Mouse (Mus musculus): ENCODE results near the gene Pgf. TPM values are rescaled to one million over a fixed set of nuclear protein-coding genes. Genes with fewer than 3 reads are reported as not detected.
"Not testable (repeated sequence)": the region's sequence is repeated elsewhere in the genome, so short reads cannot be mapped to it uniquely, and the experiment has no call there.

Gene Pgf
- polyA plus RNA-seq, 1 experiment from 2014 or later, result 14.9 TPM

DNA sequence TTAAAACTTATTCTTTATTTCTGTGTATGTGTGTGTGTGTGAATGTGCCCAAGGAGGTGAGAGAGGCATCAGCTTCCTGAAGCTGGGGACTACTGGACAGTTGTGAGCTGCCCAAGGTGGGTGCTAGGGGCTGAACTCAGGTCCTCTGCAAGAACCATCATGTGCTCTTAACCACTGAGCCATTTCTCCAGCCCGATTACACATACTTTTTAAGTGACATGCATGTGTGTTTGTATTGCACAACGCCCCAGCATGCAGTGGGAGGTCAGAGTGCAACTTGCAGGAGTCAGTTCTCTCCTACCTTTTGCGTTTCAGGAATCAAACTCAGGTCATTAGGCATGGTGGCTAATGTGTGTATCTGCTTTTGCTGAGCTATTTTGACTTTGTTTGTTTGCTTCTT is 24.6 kb downstream of the Pgf start:
- Histone ChIP-seq H3K4me1 (ENCODE audit: control insufficient read depth, insufficient read depth, low read length) (peaks cover 12% of the 10 kb centered on the region), H3K27me3 (ENCODE audit: control insufficient read depth, insufficient read depth, low read length) (peaks cover 15% of the 10 kb centered on the region), H3K4me3 (replicated peaks; ENCODE audit: low read length) (no peak overlapping the region), H3K36me3 (ENCODE audit: control insufficient read depth, insufficient read depth, low read length) (no peaks in the 10 kb centered on the region), H3K27ac (ENCODE audit: low read length) (no peak overlapping the region), H3K9ac (ENCODE audit: low read length) (no peak overlapping the region), H3K9me3 (replicated peaks; ENCODE audit: control insufficient read depth, low read length) (no peaks in the 10 kb centered on the region), H3K4me2 (ENCODE audit: low read depth, low read length) (no peak overlapping the region)
- 63% methylated on average over 3 of the region's 3 CpGs for WGBS
- no peak for ATAC-seq (ENCODE audit: insufficient read depth, low FRiP score)

DNA sequence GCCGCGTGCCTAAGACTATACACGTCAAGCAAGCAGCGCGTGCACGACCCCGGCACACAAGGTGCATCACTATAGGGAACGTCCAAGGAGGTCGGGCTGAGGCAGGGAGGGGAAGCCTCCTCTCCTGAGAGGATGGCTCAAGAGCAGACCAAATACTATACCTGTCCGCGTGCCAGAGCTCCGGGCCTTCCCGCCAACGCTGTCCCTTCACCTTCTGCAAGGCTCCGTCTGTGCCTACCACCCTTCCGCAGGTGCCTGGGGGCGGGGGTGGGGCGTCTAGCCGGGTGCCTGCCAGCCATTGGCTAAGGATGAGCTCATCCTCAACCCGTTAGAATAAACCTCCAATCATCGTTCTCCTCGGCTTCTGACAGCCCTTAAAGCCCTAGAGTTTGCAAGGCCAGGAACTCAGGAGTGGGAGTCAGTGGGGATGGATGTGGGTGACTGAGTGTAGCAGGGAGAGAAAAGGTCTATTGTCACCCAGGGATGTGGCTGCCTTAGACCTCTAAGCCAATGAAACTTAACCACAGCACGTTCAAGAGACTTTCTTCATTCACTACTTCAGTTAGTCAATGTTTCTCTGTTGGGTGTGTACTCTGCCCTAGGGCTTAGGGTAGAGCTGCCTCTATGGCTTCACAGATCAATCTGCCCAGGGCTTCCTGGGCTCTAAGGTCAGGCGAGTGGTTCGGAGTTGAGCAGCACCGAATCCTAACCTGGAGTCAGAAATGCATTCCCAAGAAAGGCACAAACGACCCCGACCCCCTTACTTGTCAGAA is 26.4 kb downstream of the Pgf start, which contains the start of gene Rps6kl1:
Gene Rps6kl1, minus strand, starts transcription at position 263 of the 773 bp plus-strand sequence.
- Histone ChIP-seq H3K4me3 (replicated peaks; ENCODE audit: low read length) (peak within 1 kb of the TSS; percentile 26), H3K36me3 (ENCODE audit: control insufficient read depth, insufficient read depth, low read length) (no peaks in the 10 kb centered on the region), H3K9me3 (replicated peaks; ENCODE audit: control insufficient read depth, low read length) (no peaks in the 10 kb centered on the region), H3K27ac (ENCODE audit: low read length) (no peak within 1 kb of the TSS), H3K9ac (ENCODE audit: low read length) (peak within 1 kb of the TSS; percentile 39), H3K27me3 (ENCODE audit: control insufficient read depth, insufficient read depth, low read length) (peaks cover 15% of the 10 kb centered on the region), H3K4me1 (ENCODE audit: control insufficient read depth, insufficient read depth, low read length) (peaks cover 12% of the 10 kb centered on the region), H3K4me2 (ENCODE audit: low read depth, low read length) (peak within 1 kb of the TSS; percentile 44)
- ATAC-seq (ENCODE audit: insufficient read depth, low FRiP score), result peak; percentile 66; the same call in 1 of the 2 replicates
- WGBS, result 17% methylated on average over 28 of the region's 28 CpGs

DNA sequence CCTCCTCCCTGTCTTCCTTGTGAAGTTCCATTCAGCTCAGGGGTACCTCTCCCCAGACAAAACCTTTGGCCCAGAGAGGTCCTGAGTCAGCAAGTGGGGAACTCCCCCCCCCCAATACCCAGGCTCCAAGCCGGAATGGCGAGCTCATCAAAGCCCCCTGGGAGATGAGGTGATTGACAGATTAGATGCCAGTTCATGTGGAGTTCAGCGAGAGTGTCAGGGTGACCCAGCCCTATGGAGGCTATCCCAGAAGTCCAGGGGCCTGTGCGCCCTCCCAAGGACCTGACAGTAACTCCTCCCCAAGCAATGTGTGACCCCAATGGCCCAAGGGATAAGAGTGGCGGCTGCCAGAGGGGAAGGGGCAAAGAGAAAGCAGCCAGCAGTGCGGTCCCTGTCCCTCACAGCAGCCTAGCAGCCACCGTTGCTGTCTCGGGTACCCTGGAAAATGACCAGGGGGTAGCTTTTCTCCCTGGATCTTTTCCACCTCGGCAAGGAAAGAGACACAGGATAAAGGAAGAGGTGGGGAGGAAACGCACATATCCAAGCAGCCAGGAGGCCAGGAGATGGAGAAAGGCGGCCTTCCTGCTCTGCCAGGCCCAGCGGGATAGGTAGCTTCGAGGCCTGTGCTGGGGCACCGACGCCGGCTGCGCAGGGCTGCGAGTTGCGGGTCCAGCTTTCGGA is 27.1 kb downstream of the Pgf start:
- Histone ChIP-seq H3K4me1 (ENCODE audit: control insufficient read depth, insufficient read depth, low read length) (peaks cover 16% of the 10 kb centered on the region), H3K27me3 (ENCODE audit: control insufficient read depth, insufficient read depth, low read length) (peaks cover 15% of the 10 kb centered on the region), H3K4me2 (ENCODE audit: low read depth, low read length) (peak overlapping the region; percentile 44), H3K9ac (ENCODE audit: low read length) (peak overlapping the region; percentile 39), H3K36me3 (ENCODE audit: control insufficient read depth, insufficient read depth, low read length) (no peaks in the 10 kb centered on the region), H3K27ac (ENCODE audit: low read length) (no peak overlapping the region), H3K9me3 (replicated peaks; ENCODE audit: control insufficient read depth, low read length) (no peaks in the 10 kb centered on the region), H3K4me3 (replicated peaks; ENCODE audit: low read length) (peak overlapping the region; percentile 26)
- no peak for ATAC-seq (ENCODE audit: insufficient read depth, low FRiP score)
- 17% methylated on average over 20 of the region's 20 CpGs for WGBS

DNA sequence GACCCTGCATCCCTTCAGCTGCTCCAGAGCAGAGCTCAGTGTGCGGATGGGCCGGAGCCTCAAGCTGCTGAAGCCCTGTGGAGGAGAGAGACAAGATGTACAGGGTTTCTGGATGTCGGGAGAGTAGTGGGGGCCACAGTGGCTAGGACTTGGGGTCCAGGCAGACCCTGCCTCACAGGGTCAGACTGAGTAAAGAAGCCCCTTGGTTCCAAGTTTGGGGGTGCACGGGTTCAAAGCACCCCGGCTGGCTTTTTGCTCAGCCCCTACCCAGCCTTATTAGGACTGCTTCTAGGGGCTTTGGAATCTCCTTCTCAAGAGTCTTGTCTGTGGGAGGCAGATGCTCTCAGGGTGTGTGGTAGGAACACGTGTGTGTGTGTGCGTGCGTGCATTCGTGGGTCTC is 30.7 kb downstream of the Pgf start:
- H3K9me3 ChIP-seq (replicated peaks; ENCODE audit: control insufficient read depth, low read length), result no peaks in the 10 kb centered on the region
- H3K9ac ChIP-seq (ENCODE audit: low read length), result no peak overlapping the region
- H3K4me2 ChIP-seq (ENCODE audit: low read depth, low read length), result no peak overlapping the region
- H3K4me3 ChIP-seq (replicated peaks; ENCODE audit: low read length), result no peak overlapping the region
- peaks cover 16% of the 10 kb centered on the region for H3K4me1 ChIP-seq (ENCODE audit: control insufficient read depth, insufficient read depth, low read length)
- H3K36me3 ChIP-seq (ENCODE audit: control insufficient read depth, insufficient read depth, low read length), result no peaks in the 10 kb centered on the region
- ATAC-seq (ENCODE audit: insufficient read depth, low FRiP score), result no peak
- peaks cover 15% of the 10 kb centered on the region for H3K27me3 ChIP-seq (ENCODE audit: control insufficient read depth, insufficient read depth, low read length)
- no peak overlapping the region for H3K27ac ChIP-seq (ENCODE audit: low read length)
- WGBS, result 74% methylated on average over 9 of the region's 9 CpGs

DNA sequence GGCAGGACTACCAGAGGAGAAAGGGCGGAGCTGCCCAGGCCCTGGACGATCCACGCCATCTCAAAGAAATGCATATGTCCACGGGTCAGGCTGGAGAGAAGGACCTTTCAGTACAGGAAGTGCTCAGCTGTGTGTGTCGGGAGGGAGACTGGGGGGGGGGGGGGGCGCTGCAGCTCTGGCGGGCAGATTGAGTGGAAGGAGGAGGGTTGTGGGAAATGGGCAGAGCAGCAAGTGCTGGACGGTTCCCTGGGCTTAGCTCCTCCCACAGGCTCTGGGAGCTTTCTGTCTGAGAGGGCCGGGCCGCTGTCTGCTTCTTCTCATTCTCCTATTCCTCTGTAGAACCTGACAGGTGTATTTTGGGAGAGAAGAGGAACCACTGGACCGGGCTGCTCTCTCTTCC is 31.2 kb downstream of the Pgf start:
- Histone ChIP-seq H3K4me2 (ENCODE audit: low read depth, low read length) (no peak overlapping the region), H3K27ac (ENCODE audit: low read length) (peak overlapping the region; percentile 68; the same call in 1 of the 2 replicates), H3K4me1 (ENCODE audit: control insufficient read depth, insufficient read depth, low read length) (peaks cover 12% of the 10 kb centered on the region), H3K9ac (ENCODE audit: low read length) (no peak overlapping the region), H3K27me3 (ENCODE audit: control insufficient read depth, insufficient read depth, low read length) (peaks cover 11% of the 10 kb centered on the region), H3K9me3 (replicated peaks; ENCODE audit: control insufficient read depth, low read length) (no peaks in the 10 kb centered on the region), H3K36me3 (ENCODE audit: control insufficient read depth, insufficient read depth, low read length) (no peaks in the 10 kb centered on the region), H3K4me3 (replicated peaks; ENCODE audit: low read length) (no peak overlapping the region)
- ATAC-seq (ENCODE audit: insufficient read depth, low FRiP score), result peak; percentile 35; the same call in 1 of the 2 replicates
- WGBS, result 21% methylated on average over 10 of the region's 11 CpGs

DNA sequence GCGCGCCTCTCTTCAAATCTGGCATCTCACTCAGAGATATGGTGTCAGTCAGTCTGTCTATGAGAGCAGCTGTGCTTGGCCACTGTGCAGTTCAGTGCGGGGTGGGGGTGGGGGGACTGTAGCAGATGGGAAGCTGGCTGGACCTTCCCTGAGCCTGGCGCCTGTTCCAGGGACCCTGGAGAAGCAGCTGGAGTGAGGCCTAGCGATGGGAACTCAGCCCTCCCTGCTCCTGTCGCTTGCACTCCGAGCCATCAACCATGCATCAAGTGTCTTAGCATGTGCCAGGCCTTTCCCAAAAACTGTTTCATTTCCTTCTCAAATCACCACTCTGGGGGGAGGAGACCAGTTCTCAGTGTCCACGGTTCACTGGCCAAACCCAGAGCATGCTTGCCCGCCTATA is 32.0 kb downstream of the Pgf start:
- Histone ChIP-seq H3K4me1 (ENCODE audit: control insufficient read depth, insufficient read depth, low read length) (peaks cover 6% of the 10 kb centered on the region), H3K9me3 (replicated peaks; ENCODE audit: control insufficient read depth, low read length) (no peaks in the 10 kb centered on the region), H3K9ac (ENCODE audit: low read length) (no peak overlapping the region), H3K4me3 (replicated peaks; ENCODE audit: low read length) (no peak overlapping the region), H3K27ac (ENCODE audit: low read length) (peak overlapping the region; percentile 68), H3K27me3 (ENCODE audit: control insufficient read depth, insufficient read depth, low read length) (peaks cover 6% of the 10 kb centered on the region), H3K4me2 (ENCODE audit: low read depth, low read length) (no peak overlapping the region), H3K36me3 (ENCODE audit: control insufficient read depth, insufficient read depth, low read length) (no peaks in the 10 kb centered on the region)
- WGBS, result 58% methylated on average over 9 of the region's 9 CpGs
- ATAC-seq (ENCODE audit: insufficient read depth, low FRiP score), result peak; percentile 75; the same call in 1 of the 2 replicates

DNA sequence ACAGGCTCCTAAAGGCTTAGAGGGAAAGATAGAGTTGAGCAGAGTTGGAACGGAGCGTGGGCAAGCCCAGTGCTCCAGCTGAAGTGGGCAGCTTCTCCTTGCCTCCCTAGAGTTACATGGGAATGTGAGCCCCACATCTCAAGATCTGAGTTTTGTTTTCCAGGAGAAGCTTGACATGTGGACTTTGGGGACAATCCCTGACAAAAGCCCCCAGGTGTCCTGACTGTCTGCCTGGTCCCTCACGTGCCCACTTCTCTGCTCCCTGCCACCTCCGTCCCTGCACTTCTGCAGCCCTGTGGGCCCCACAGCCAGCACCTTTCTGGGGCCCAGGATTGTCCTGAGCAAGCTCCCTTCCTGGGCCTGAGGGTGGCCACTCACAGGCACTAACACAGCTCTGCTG is 32.8 kb downstream of the Pgf start:
- Histone ChIP-seq H3K4me3 (replicated peaks; ENCODE audit: low read length) (no peak overlapping the region), H3K9me3 (replicated peaks; ENCODE audit: control insufficient read depth, low read length) (no peaks in the 10 kb centered on the region), H3K27me3 (ENCODE audit: control insufficient read depth, insufficient read depth, low read length) (no peaks in the 10 kb centered on the region; the same call in 1 of the 2 replicates), H3K36me3 (ENCODE audit: control insufficient read depth, insufficient read depth, low read length) (no peaks in the 10 kb centered on the region), H3K9ac (ENCODE audit: low read length) (peak overlapping the region; percentile 37; the same call in 1 of the 2 replicates), H3K4me2 (ENCODE audit: low read depth, low read length) (no peak overlapping the region), H3K4me1 (ENCODE audit: control insufficient read depth, insufficient read depth, low read length) (peaks cover 4% of the 10 kb centered on the region; the same call in 1 of the 2 replicates), H3K27ac (ENCODE audit: low read length) (no peak overlapping the region)
- WGBS, result 93% methylated on average over 4 of the region's 4 CpGs
- no peak for ATAC-seq (ENCODE audit: insufficient read depth, low FRiP score)

DNA sequence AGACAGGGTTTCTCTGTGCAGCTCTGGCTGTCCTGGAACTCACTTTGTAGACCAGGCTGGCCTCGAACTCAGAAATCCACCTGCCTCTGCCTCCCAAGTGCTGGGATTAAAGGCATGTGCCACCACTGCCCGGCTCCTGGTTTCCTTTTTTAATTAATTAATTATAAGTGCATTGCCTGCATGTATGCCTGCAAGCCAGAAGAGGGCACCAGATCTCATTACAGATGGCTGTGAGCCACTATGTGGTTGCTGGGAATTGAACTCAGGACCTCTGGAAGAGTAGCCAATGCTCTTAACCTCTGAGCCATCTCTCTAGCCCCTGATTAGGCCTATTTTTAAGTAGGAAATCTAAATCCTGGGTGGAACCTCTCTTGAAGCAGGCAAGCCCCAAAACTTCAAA is 33.3 kb downstream of the Pgf start:
- not testable (repeated sequence) for ATAC-seq (ENCODE audit: insufficient read depth, low FRiP score); H3K27ac ChIP-seq (ENCODE audit: low read length); H3K36me3 ChIP-seq (ENCODE audit: control insufficient read depth, insufficient read depth, low read length); H3K9ac ChIP-seq (ENCODE audit: low read length); H3K27me3 ChIP-seq (ENCODE audit: control insufficient read depth, insufficient read depth, low read length); H3K4me1 ChIP-seq (ENCODE audit: control insufficient read depth, insufficient read depth, low read length); H3K4me3 ChIP-seq (replicated peaks; ENCODE audit: low read length); H3K9me3 ChIP-seq (replicated peaks; ENCODE audit: control insufficient read depth, low read length); H3K4me2 ChIP-seq (ENCODE audit: low read depth, low read length)
- WGBS, result 68% methylated on average over 2 of the region's 2 CpGs

DNA sequence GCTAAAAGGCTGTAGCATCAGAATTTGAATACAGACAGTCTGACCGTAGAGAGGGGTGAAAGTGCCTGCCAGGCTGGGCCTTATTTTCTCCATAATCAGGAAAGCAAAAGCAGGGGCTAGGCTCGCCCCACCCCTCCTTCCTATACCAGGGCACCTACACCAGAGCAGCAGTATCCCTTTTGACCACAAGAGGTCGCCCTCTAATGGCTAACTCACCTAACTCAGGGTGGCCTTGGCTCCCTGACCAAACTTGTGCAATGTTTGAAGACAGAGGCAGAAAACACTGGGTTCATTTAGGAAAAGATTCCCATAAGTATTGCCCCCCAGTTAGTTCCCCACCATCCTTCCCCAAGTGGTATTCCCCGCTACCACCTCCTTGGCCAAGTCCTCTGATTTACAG is 34.8 kb downstream of the Pgf start:
- H3K36me3 ChIP-seq (ENCODE audit: control insufficient read depth, insufficient read depth, low read length), result no peaks in the 10 kb centered on the region
- H3K9me3 ChIP-seq (replicated peaks; ENCODE audit: control insufficient read depth, low read length), result no peaks in the 10 kb centered on the region
- no peaks in the 10 kb centered on the region; the same call in 1 of the 2 replicates for H3K27me3 ChIP-seq (ENCODE audit: control insufficient read depth, insufficient read depth, low read length)
- no peak for ATAC-seq (ENCODE audit: insufficient read depth, low FRiP score)
- no peak overlapping the region for H3K9ac ChIP-seq (ENCODE audit: low read length)
- H3K27ac ChIP-seq (ENCODE audit: low read length), result no peak overlapping the region
- H3K4me3 ChIP-seq (replicated peaks; ENCODE audit: low read length), result no peak overlapping the region
- WGBS, result 19% methylated on average over 4 of the region's 4 CpGs
- H3K4me2 ChIP-seq (ENCODE audit: low read depth, low read length), result no peak overlapping the region
- peaks cover 4% of the 10 kb centered on the region; the same call in 1 of the 2 replicates for H3K4me1 ChIP-seq (ENCODE audit: control insufficient read depth, insufficient read depth, low read length)
